Mouse (Mus musculus) stomach, postnatal 0 days (tissue): Measurements from ENCODE around the gene Slc7a14.

Experiments
- CTCF ChIP-seq: IDR thresholded peaks from 2 replicates; pipeline ENCODE4 v1.5.1; 2016; ENCODE audit warnings: antibody characterized with exemption, low read depth, mild to moderate bottlenecking, moderate library complexity
- EP300 ChIP-seq: optimal IDR thresholded peaks from 2 replicates; pipeline ENCODE3; 2016; ENCODE audit warnings: antibody characterized with exemption

- TF ChIP-seq CTCF (no peak), EP300 (no peak)
Observed at GRCm38 (mm10) chr3:31212205-31213038, 97.8 kb downstream of the Slc7a14 start.
